Mouse (Mus musculus) midbrain, embryonic 16.5 days (tissue): ENCODE measurements at regions not wholly inside any gene's neighbourhood (a gene's known extent, or its start where the extent isn't known, plus 50 kb on each side); places are given as distances from the start of the nearest gene placed in this dataset.

ENCODE experiments used
- ATAC-seq: fragments of 200-750 bp; cut with Nextera tagmentation; 2 replicates; pipeline ENCODE4 v1.8.0; 2017; ENCODE audit warnings: moderate TSS enrichment
- H3K27ac ChIP-seq: fragments of 300-500 bp; sonication (generic); 2 replicates; pipeline ENCODE4 v1.5.1; 2014; ENCODE audit warnings: mild to moderate bottlenecking, low read length, mixed read lengths
- H3K27me3 ChIP-seq: fragments of 300-500 bp; sonication (generic); 2 replicates; pipeline ENCODE4 v1.6.1; 2014; ENCODE audit warnings: low read depth, low read length, mixed read lengths; ENCODE audit not compliant: control insufficient read depth, insufficient read depth
- H3K36me3 ChIP-seq: fragments of 300-500 bp; sonication (generic); 2 replicates; pipeline ENCODE4 v1.6.1; 2014; ENCODE audit warnings: mild to moderate bottlenecking, low read length, moderate library complexity, mixed read lengths; ENCODE audit not compliant: control insufficient read depth, insufficient read depth
- H3K4me1 ChIP-seq: fragments of 300-500 bp; sonication (generic); 2 replicates; pipeline ENCODE4 v1.6.1; 2014; ENCODE audit warnings: mild to moderate bottlenecking, low read length, mixed read lengths; ENCODE audit not compliant: control insufficient read depth, insufficient read depth
- H3K4me2 ChIP-seq: fragments of 300-500 bp; sonication (generic); 2 replicates; pipeline ENCODE4 v1.6.1; 2014; ENCODE audit warnings: mild to moderate bottlenecking, low read length, mixed read lengths
- H3K4me3 ChIP-seq: fragments of 300-500 bp; sonication (generic); 2 replicates; pipeline ENCODE4 v1.5.1; 2014; ENCODE audit warnings: low read depth, mild to moderate bottlenecking, low read length, moderate library complexity, mixed read lengths
- H3K9ac ChIP-seq: fragments of 300-500 bp; sonication (generic); 2 replicates; pipeline ENCODE4 v1.6.1; 2014; ENCODE audit warnings: low read depth, low read length, mixed read lengths
- H3K9me3 ChIP-seq: fragments of 300-500 bp; sonication (generic); replicated peaks from 2 replicates; pipeline ENCODE4 v1.6.1; 2014; ENCODE audit warnings: mild to moderate bottlenecking, low read length, mixed read lengths; ENCODE audit not compliant: control insufficient read depth, poor library complexity, severe bottlenecking
- WGBS: fragments of 180-500 bp; shearing (Covaris S2); extraction: QIAGEN DNeasy Blood & Tissue Kit; methylation state at CpG from one replicate; pipeline ENCODE4 v1.1.7; 2014; 5-methylcytosine and 5-hydroxymethylcytosine counted together

DNA sequence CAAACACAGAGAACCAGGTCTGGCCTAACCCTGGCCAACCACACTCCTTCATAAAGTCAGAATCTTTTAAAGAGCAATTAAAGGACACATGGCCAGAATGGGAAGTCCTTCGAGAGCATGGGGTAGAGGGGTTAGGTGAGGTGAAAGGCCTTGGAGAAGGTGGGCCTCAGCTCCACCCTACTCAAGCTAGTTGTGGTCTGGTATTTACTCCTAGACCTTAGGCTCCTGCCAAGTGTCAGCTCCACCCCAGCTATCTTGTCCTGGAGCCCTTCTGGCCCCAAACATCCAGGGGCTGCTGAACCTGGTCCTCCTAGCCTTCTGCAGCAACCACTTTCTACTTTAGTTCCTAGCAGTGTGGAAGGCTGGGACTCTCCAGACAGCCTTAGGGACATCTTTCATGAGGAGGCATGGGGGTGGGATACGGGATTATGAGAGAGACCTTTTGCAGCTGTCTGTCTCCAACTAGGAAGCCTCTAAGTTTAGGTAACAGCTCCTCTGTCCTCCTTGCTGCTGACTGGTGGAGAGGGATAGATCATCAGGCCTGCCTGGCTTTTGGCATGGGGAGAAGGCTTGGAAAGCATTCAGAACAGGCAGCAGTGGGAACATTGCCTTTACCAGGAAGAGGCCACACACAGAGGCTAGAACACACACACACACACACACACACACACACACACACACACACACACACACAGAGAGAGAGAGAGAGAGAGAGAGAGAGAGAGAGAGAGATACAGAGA, 90.0 kb upstream of the Ercc6l2 start:
- Histone ChIP-seq H3K4me1 (no peaks in the 10 kb centered on the region), H3K4me3 (no peak overlapping the region), H3K27ac (no peak overlapping the region), H3K9me3 (no peaks in the 10 kb centered on the region), H3K9ac (no peak overlapping the region), H3K27me3 (no peaks in the 10 kb centered on the region), H3K4me2 (no peak overlapping the region), H3K36me3 (no peaks in the 10 kb centered on the region)
- WGBS = 75% methylated on average over 2 of the region's 2 CpGs
- no peak for ATAC-seq

DNA sequence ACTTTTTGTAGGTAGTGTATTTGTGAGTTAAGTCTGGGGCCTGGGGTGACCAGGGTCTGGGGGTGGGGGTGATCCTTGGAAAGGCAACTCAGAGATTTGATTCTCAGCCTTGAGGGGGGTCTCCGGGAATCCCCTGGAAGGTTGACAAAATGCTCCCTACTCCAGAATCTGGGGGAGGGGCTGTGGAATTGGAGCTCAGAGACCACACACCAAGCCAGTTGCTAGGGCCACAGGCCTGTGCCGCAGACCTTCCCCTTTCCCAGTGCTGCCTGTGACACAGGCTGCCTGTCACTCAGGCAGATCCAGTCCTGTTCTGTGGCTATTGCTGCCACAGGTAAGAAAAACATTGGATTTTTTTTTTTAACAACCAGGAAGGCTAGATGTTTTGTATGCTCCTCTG, 89.0 kb upstream of the Ercc6l2 start:
- Histone ChIP-seq H3K4me2 (no peak overlapping the region), H3K36me3 (no peaks in the 10 kb centered on the region), H3K27ac (no peak overlapping the region), H3K27me3 (no peaks in the 10 kb centered on the region), H3K4me1 (no peaks in the 10 kb centered on the region), H3K4me3 (no peak overlapping the region), H3K9me3 (no peaks in the 10 kb centered on the region), H3K9ac (no peak overlapping the region)
- 3% methylated on average over 2 of the region's 2 CpGs for WGBS
- ATAC-seq = no peak

DNA sequence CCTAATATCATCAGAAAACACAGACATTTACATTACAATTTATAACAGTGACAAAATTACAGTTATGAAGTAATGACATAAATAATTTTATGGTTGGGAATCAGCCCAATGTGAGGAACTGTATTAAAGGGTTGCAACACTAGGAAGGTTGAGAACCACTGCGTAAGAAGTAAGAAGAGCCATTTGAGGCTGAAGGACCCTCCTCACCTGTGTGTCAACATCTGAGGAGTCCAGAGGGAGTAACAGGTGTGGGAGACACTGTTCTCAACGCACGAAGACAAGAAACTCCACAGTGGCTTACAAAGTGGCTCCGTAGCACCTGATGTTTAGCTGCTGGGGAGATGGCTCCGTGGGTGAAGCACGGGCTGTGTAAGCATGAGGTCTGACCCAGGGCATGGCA, 88.5 kb upstream of the Ercc6l2 start:
- H3K27ac ChIP-seq = no peak overlapping the region
- H3K4me3 ChIP-seq = no peak overlapping the region
- no peaks in the 10 kb centered on the region for H3K4me1 ChIP-seq
- no peaks in the 10 kb centered on the region for H3K27me3 ChIP-seq
- no peak overlapping the region for H3K9ac ChIP-seq
- H3K4me2 ChIP-seq = no peak overlapping the region
- no peaks in the 10 kb centered on the region for H3K9me3 ChIP-seq
- WGBS = 94% methylated on average over 6 of the region's 6 CpGs
- ATAC-seq = no peak
- no peaks in the 10 kb centered on the region for H3K36me3 ChIP-seq

DNA sequence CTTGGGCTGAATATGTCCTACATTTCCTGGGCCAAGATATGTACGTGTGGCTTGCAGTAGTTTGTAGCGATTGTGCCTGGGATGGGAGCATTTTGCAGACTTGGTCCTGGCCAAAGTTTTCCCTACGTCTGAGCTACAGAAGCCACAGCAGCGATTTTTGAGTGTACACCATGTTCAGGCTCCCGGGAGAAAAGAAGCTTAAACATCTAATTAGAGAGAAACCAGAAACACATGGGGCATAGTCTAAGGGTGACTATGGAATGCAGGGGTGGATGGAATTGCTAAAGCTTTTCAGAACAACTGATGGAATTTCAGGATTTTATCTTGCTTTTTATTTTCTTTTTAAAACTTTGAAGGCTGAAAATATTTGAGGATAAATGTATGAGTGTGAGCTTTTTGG, 79.3 kb upstream of the Ercc6l2 start:
- ATAC-seq = no peak
- H3K9ac ChIP-seq = no peak overlapping the region
- 89% methylated on average over 5 of the region's 5 CpGs for WGBS
- H3K27me3 ChIP-seq = no peaks in the 10 kb centered on the region
- H3K9me3 ChIP-seq = 0 out of 2 replicates have a peak, but pooled peaks cover 5% of the 10 kb centered on the region
- H3K4me2 ChIP-seq = no peak overlapping the region
- H3K27ac ChIP-seq = no peak overlapping the region
- H3K4me3 ChIP-seq = no peak overlapping the region
- no peaks in the 10 kb centered on the region for H3K4me1 ChIP-seq
- no peaks in the 10 kb centered on the region for H3K36me3 ChIP-seq

DNA sequence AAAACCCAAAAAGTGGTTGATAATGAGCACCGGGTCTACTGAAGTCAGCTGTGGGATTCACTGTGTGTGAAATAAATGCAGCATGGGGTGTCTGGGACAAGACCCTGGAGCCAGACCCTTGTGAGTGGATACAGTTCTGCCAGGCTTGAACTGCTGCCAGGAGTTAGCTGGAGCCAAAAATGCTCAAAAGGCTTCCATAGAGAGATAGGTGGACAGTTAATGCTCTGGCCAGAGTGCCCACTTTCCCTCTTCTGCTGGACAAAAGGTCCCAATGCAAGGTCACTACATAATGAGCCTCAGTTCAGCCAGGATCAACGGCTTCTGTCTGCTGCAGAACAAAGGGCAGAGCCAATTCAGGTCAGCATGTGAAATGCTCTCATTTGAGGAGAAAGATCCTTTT, 73.2 kb upstream of the Ercc6l2 start:
- H3K9ac ChIP-seq = no peak overlapping the region
- H3K27me3 ChIP-seq = no peaks in the 10 kb centered on the region
- H3K4me3 ChIP-seq = no peak overlapping the region
- 0 out of 2 replicates have a peak, but pooled peaks cover under 1% of the 10 kb centered on the region for H3K9me3 ChIP-seq
- no peaks in the 10 kb centered on the region for H3K36me3 ChIP-seq
- H3K4me1 ChIP-seq = no peaks in the 10 kb centered on the region
- 41% methylated on average over 2 of the region's 2 CpGs for WGBS
- ATAC-seq = no peak
- no peak overlapping the region for H3K27ac ChIP-seq
- H3K4me2 ChIP-seq = no peak overlapping the region

DNA sequence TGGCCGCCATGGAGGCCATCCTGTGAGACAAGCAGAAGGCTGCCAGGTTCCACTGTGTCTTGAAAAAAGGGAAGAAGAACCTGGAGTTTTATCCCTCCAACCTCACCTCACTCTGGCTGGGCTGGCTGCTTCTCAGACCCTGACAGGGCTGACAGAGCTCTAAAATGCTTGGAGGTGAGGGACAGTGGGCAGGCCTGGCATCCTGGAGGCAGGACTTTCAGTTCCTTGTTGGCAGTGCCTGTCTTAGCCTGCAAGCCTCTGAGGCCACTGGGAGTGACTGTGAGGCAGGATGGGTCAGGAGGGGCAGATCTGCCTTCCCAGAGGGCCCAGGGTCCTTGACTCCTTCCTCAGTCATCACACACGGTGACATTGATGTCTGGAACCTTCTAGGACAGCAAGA, 66.3 kb upstream of the Ercc6l2 start:
- H3K27ac ChIP-seq = no peak overlapping the region
- ATAC-seq = no peak
- H3K4me1 ChIP-seq = no peaks in the 10 kb centered on the region
- no peak overlapping the region for H3K4me2 ChIP-seq
- WGBS = 84% methylated on average over 2 of the region's 2 CpGs
- H3K9ac ChIP-seq = no peak overlapping the region
- H3K36me3 ChIP-seq = no peaks in the 10 kb centered on the region
- no peaks in the 10 kb centered on the region for H3K27me3 ChIP-seq
- no peaks in the 10 kb centered on the region for H3K9me3 ChIP-seq
- no peak overlapping the region for H3K4me3 ChIP-seq

DNA sequence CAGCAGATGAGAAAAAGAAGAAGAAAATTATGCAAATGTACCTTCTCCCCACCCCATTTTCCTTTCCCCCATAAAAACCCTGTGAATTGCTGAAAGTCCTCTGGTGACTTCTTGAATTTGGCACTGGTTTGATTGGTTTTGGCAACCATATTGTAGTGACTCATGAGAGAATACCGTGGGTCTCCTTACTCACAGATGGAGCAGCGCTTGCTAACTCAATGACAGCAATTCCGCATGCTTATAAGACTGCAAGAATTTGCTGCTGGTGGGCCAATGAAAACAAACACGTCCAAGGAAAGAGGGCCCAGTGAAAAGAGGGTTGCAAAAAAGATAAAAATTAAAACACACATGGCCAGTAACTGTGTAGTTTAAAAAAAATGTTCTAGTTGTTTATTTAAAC, 65.0 kb upstream of the Ercc6l2 start:
- no peak overlapping the region for H3K27ac ChIP-seq
- H3K9me3 ChIP-seq = no peaks in the 10 kb centered on the region
- ATAC-seq = no peak
- H3K4me1 ChIP-seq = no peaks in the 10 kb centered on the region
- H3K9ac ChIP-seq = no peak overlapping the region
- H3K36me3 ChIP-seq = no peaks in the 10 kb centered on the region
- H3K4me2 ChIP-seq = no peak overlapping the region
- 74% methylated on average over 4 of the region's 4 CpGs for WGBS
- no peaks in the 10 kb centered on the region for H3K27me3 ChIP-seq
- H3K4me3 ChIP-seq = no peak overlapping the region

DNA sequence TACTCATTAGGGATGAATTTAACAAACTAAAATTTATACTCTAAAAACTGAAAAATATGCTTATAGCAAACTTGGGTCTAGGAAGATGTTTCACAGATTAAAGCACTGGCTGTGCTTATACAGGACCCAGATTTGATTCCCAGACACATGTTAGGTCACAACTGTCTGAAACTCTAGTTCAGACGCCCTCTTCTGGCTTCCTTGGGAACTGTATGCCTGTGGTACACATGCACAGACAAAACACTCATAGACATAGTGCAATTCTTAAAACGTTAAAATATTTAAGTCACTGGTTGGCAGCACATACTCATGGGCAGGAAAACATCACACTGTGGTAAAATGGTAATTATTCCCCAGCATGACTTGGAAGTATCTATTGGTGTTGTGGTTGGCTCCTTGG, 63.8 kb upstream of the Ercc6l2 start:
- Histone ChIP-seq H3K4me3 (no peak overlapping the region), H3K9ac (no peak overlapping the region), H3K4me2 (no peak overlapping the region), H3K27me3 (no peaks in the 10 kb centered on the region), H3K36me3 (no peaks in the 10 kb centered on the region), H3K9me3 (no peaks in the 10 kb centered on the region), H3K4me1 (no peaks in the 10 kb centered on the region), H3K27ac (no peak overlapping the region)
- no peak for ATAC-seq
- 70% methylated on average over 2 of the region's 2 CpGs for WGBS

DNA sequence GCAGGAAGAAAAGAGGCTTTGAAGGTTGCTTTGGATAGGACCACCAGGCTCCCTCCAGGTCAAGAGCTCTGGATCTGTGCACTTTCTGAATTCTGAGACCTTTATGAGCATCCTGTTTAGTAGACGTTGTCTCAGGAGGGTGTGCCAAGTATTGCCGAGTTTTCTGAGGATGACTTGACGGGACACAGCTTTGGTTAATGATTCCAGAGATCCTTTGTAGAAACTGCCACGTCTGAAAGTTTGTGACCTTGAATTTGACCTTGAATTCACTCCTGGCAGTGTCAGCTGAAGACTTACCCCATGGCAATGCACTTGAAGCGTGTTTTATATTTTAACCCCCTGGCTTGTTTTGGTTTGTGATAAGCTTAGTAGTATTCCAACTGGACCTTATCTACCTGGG, 58.0 kb upstream of the Ercc6l2 start:
- Histone ChIP-seq H3K9ac (no peak overlapping the region), H3K4me3 (no peak overlapping the region), H3K27ac (no peak overlapping the region), H3K4me2 (no peak overlapping the region), H3K36me3 (no peaks in the 10 kb centered on the region), H3K4me1 (no peaks in the 10 kb centered on the region), H3K27me3 (no peaks in the 10 kb centered on the region), H3K9me3 (no peaks in the 10 kb centered on the region)
- WGBS = 83% methylated on average over 5 of the region's 5 CpGs
- ATAC-seq = no peak
